Mouse (Mus musculus) adrenal gland, adult (tissue): ENCODE results near the gene Fshr.

Experiments used
- DNase-seq, 2 experiments: peaks; one replicate each; pipeline ENCODE4 v3.0.0; 2022 to 2023; ENCODE audit warnings: low spot score in 1 of 2; ENCODE audit not compliant: inconsistent age in 2 of 2

Gene Fshr

GRCm38 (mm10) chr17:89036049-89036448 lies 164.4 kb downstream of the Fshr start:
- no peak for DNase-seq

GRCm38 (mm10) chr17:89034627-89035026 lies 165.8 kb downstream of the Fshr start:
- no peak for DNase-seq

- no peak for DNase-seq
Measured at GRCm38 (mm10) chr17:89032981-89033380, 167.5 kb downstream of the Fshr start.

- DNase-seq, result no peak
Measured at GRCm38 (mm10) chr17:89019518-89019917, 181.0 kb downstream of the Fshr start.

- no peak for DNase-seq
Measured at GRCm38 (mm10) chr17:89017002-89017401, 183.5 kb downstream of the Fshr start.

- DNase-seq, result no peak
Measured at GRCm38 (mm10) chr17:89013691-89014090, 186.8 kb downstream of the Fshr start.

- no peak for DNase-seq
Measured at GRCm38 (mm10) chr17:89009117-89009516, 191.4 kb downstream of the Fshr start.

- DNase-seq, result no peak
Measured at GRCm38 (mm10) chr17:89008680-89009079, 191.8 kb downstream of the Fshr start.

GRCm38 (mm10) chr17:89005959-89006358 lies 194.5 kb downstream of the Fshr start:
- DNase-seq, result no peak

- DNase-seq, result no peak
Measured at GRCm38 (mm10) chr17:88999907-89000306, 200.6 kb downstream of the Fshr start.

GRCm38 (mm10) chr17:88998243-88998642 lies 202.2 kb downstream of the Fshr start:
- no peak for DNase-seq

- no peak for DNase-seq
Measured at GRCm38 (mm10) chr17:88991238-88991637, 209.2 kb downstream of the Fshr start.

GRCm38 (mm10) chr17:88980708-88981355 lies 219.6 kb downstream of the Fshr start:
- no peak for DNase-seq

- no peak for DNase-seq
Measured at GRCm38 (mm10) chr17:88974538-88974937, 225.9 kb downstream of the Fshr start.

- DNase-seq, result no peak
Measured at GRCm38 (mm10) chr17:88966028-88966427, 234.4 kb downstream of the Fshr start.

- DNase-seq, result peak; percentile 13 to 74
Measured at GRCm38 (mm10) chr17:88954011-88954410, 246.5 kb downstream of the Fshr start.

- DNase-seq, result no peak
Measured at GRCm38 (mm10) chr17:88938153-88938681, 262.3 kb downstream of the Fshr start.

GRCm38 (mm10) chr17:88937341-88938152 lies 262.9 kb downstream of the Fshr start:
- no peak for DNase-seq

GRCm38 (mm10) chr17:88936941-88937340 lies 263.5 kb downstream of the Fshr start:
- no peak for DNase-seq
